Mouse (Mus musculus) bone marrow, adult 2 months (tissue): ENCODE measurements at regions not wholly inside any gene's neighbourhood (a gene's known extent, or its start where the extent isn't known, plus 50 kb on each side); places are given as distances from the start of the nearest gene placed in this dataset.

Experiments
- H3K27ac ChIP-seq: fragments of 200-500 bp; 2 replicates; pipeline ENCODE4 v1.5.1; 2012; ENCODE audit warnings: low read depth, mild to moderate bottlenecking, control low read depth, inconsistent platforms, low read length; ENCODE audit not compliant: control insufficient read depth, poor library complexity, insufficient read depth
- H3K4me1 ChIP-seq: fragments of 200-500 bp; 2 replicates; pipeline ENCODE4 v1.6.1; 2011; ENCODE audit warnings: low read length; ENCODE audit not compliant: control insufficient read depth, insufficient read depth
- H3K4me3 ChIP-seq: fragments of 200-500 bp; replicated peaks from 2 replicates; pipeline ENCODE3; 2011; ENCODE audit warnings: mild to moderate bottlenecking, low read depth, low read length, control low read depth; ENCODE audit not compliant: control insufficient read depth
- CTCF ChIP-seq: fragments of 200-500 bp; IDR thresholded peaks from 2 replicates; pipeline ENCODE4 v1.5.1; 2011; ENCODE audit warnings: low read length, control low read depth; ENCODE audit not compliant: control insufficient read depth, insufficient read depth
- POLR2A ChIP-seq: fragments of 200-500 bp; IDR thresholded peaks from 2 replicates; pipeline ENCODE4 v1.6.1; 2011; ENCODE audit warnings: low read depth, mild to moderate bottlenecking, control low read depth, low read length, borderline replicate concordance; ENCODE audit not compliant: control insufficient read depth
- WGBS: fragments of 180-500 bp; shearing (Covaris S2); methylation state at CpG from one replicate; pipeline ENCODE4 v1.1.7; 2018; 5-methylcytosine and 5-hydroxymethylcytosine counted together

- TF ChIP-seq CTCF (no peak), POLR2A (no peak)
- no peak overlapping the region for H3K27ac ChIP-seq
- 70% methylated on average over 3 of the region's 3 CpGs for WGBS
- no peaks in the 10 kb centered on the region for H3K4me1 ChIP-seq
- H3K4me3 ChIP-seq, result no peak overlapping the region
Measured at GRCm38 (mm10) chr3:66537106-66537893, 240.7 kb upstream of the Veph1 start.

GRCm38 (mm10) chr3:66536673-66537072, 240.0 kb upstream of the Veph1 start:
- Histone ChIP-seq H3K4me1 (no peaks in the 10 kb centered on the region), H3K27ac (no peak overlapping the region), H3K4me3 (no peak overlapping the region)
- WGBS, result 83% methylated on average over 11 of the region's 11 CpGs
- TF ChIP-seq CTCF (no peak), POLR2A (no peak)

- Histone ChIP-seq H3K4me3 (no peak overlapping the region), H3K4me1 (no peaks in the 10 kb centered on the region), H3K27ac (no peak overlapping the region)
- WGBS, result 82% methylated on average over 8 of the region's 8 CpGs
- TF ChIP-seq CTCF, result no peak
- no peak for TF ChIP-seq POLR2A
Measured at GRCm38 (mm10) chr3:66535786-66536529, 239.3 kb upstream of the Veph1 start.

- Histone ChIP-seq H3K27ac (no peak overlapping the region), H3K4me1 (no peaks in the 10 kb centered on the region), H3K4me3 (no peak overlapping the region)
- TF ChIP-seq CTCF (no peak), POLR2A (no peak)
- WGBS, result 66% methylated on average over 1 of the region's 1 CpGs
Measured at GRCm38 (mm10) chr3:66519925-66520324, 223.3 kb upstream of the Veph1 start.

- WGBS, result 20% methylated on average over 2 of the region's 2 CpGs
- Histone ChIP-seq H3K27ac (no peak overlapping the region), H3K4me3 (no peak overlapping the region), H3K4me1 (no peaks in the 10 kb centered on the region)
- TF ChIP-seq CTCF, result no peak
- no peak for TF ChIP-seq POLR2A
Measured at GRCm38 (mm10) chr3:66518289-66518688, 221.7 kb upstream of the Veph1 start.

- WGBS, result 84% methylated on average over 6 of the region's 6 CpGs
- Histone ChIP-seq H3K4me3 (no peak overlapping the region), H3K4me1 (no peaks in the 10 kb centered on the region; the same call in 1 of the 2 replicates), H3K27ac (no peak overlapping the region)
- TF ChIP-seq POLR2A (no peak), CTCF (no peak)
Measured at GRCm38 (mm10) chr3:66515773-66516406, 219.3 kb upstream of the Veph1 start.

- 61% methylated on average over 8 of the region's 8 CpGs for WGBS
- Histone ChIP-seq H3K4me1 (no peaks in the 10 kb centered on the region; the same call in 1 of the 2 replicates), H3K4me3 (no peak overlapping the region), H3K27ac (no peak overlapping the region)
- TF ChIP-seq POLR2A (no peak), CTCF (no peak)
Measured at GRCm38 (mm10) chr3:66514587-66514986, 217.9 kb upstream of the Veph1 start.

GRCm38 (mm10) chr3:66512408-66512807, 215.8 kb upstream of the Veph1 start:
- Histone ChIP-seq H3K4me3 (no peak overlapping the region), H3K27ac (no peak overlapping the region), H3K4me1 (no peaks in the 10 kb centered on the region; the same call in 1 of the 2 replicates)
- TF ChIP-seq POLR2A, result no peak
- no peak for TF ChIP-seq CTCF
- 26% methylated on average over 1 of the region's 1 CpGs for WGBS
